Mouse (Mus musculus): Measurements from ENCODE around the gene Luc7l3. TPM values are rescaled to one million over a fixed set of nuclear protein-coding genes. Genes with fewer than 3 reads are reported as not detected.
A peak's percentile ranks its signal among the peaks of the same experiment; 100 is the strongest.
"Not testable (repeated sequence)": the region's sequence is repeated elsewhere in the genome, so short reads cannot be mapped to it uniquely, and the experiment has no call there.

Gene Luc7l3
- total RNA-seq, 2 experiments from 2014 or later, result 29.6 to 36.5 TPM

- no peak for DNase-seq
- intact Hi-C loops (cut with DNase I), result no loop called here
Observed at GRCm38 (mm10) chr11:94268761-94269160, 53.0 kb downstream of the Luc7l3 start.

GRCm38 (mm10) chr11:94266155-94266554, 55.6 kb downstream of the Luc7l3 start:
- intact Hi-C loops (cut with DNase I); DNase-seq: not testable (repeated sequence)

- intact Hi-C loops (cut with DNase I), result no loop called here
- DNase-seq, result peak; percentile 42 to 50
Observed at GRCm38 (mm10) chr11:94265134-94265785, 56.5 kb downstream of the Luc7l3 start.

GRCm38 (mm10) chr11:94261585-94262370, 60.0 kb downstream of the Luc7l3 start:
- intact Hi-C loops (cut with DNase I), result no loop called here
- no peak for DNase-seq

GRCm38 (mm10) chr11:94259814-94260213, 62.0 kb downstream of the Luc7l3 start:
- DNase-seq, result no peak
- intact Hi-C loops (cut with DNase I), result no loop called here

GRCm38 (mm10) chr11:94257987-94258386, 63.8 kb downstream of the Luc7l3 start:
- intact Hi-C loops (cut with DNase I), result no loop called here
- DNase-seq, result no peak

- DNase-seq, result no peak
- intact Hi-C loops (cut with DNase I), result no loop called here
Observed at GRCm38 (mm10) chr11:94255733-94256132, 66.1 kb downstream of the Luc7l3 start.

- intact Hi-C loops (cut with DNase I), result no loop called here
- no peak for DNase-seq
Observed at GRCm38 (mm10) chr11:94253691-94254090, 68.1 kb downstream of the Luc7l3 start.

- intact Hi-C loops (cut with DNase I), result no loop called here
- no peak for DNase-seq
Observed at GRCm38 (mm10) chr11:94253156-94253555, 68.6 kb downstream of the Luc7l3 start.

- no peak for DNase-seq
- intact Hi-C loops (cut with DNase I), result no loop called here
Observed at GRCm38 (mm10) chr11:94246789-94247061, 75.1 kb downstream of the Luc7l3 start.

GRCm38 (mm10) chr11:94245955-94246788, 75.6 kb downstream of the Luc7l3 start, which contains the start of gene Wfikkn2:
Wfikkn2 (minus strand) TSS chr11:94246005.
- intact Hi-C loops (cut with DNase I), result no loop called here
- DNase-seq, result no peak

- DNase-seq, result no peak
- intact Hi-C loops (cut with DNase I), result no loop called here
Observed at GRCm38 (mm10) chr11:94244385-94244784, 77.4 kb downstream of the Luc7l3 start.

- intact Hi-C loops (cut with DNase I), result no loop called here
Observed at GRCm38 (mm10) chr11:94243422-94244180, 78.2 kb downstream of the Luc7l3 start.

GRCm38 (mm10) chr11:94242760-94243421, 78.9 kb downstream of the Luc7l3 start:
- DNase-seq, result no peak
- intact Hi-C loops (cut with DNase I), result no loop called here

More at GRCm38 (mm10) chr11:94243422-94244180, 78.2 kb downstream of the Luc7l3 start:
- no peak for DNase-seq

GRCm38 (mm10) chr11:94239706-94240105, 82.1 kb downstream of the Luc7l3 start:
- intact Hi-C loops (cut with DNase I), result loop anchor here (5.0 kb wide), 2 partner anchors 168 to 248 kb away; partner anchors contain the start of gene Spata20
- DNase-seq, result no peak

- peak in 1 of 2 experiments; percentile 3 for DNase-seq
- intact Hi-C loops (cut with DNase I), result loop anchor here (5.0 kb wide), 2 partner anchors 169 to 249 kb away; partner anchors contain the start of gene Spata20
Observed at GRCm38 (mm10) chr11:94238786-94239185, 83.0 kb downstream of the Luc7l3 start.

Measured in gastrocnemius, postnatal 36 days (tissue).